Mouse (Mus musculus) CH12.LX (cell line): ENCODE results near the gene Ube2q1. TPM values are rescaled to one million over a fixed set of nuclear protein-coding genes. Genes with fewer than 3 reads are reported as not detected.

Experiments used
- DNase-seq: peaks from one replicate; pipeline ENCODE4 v3.0.0-alpha.2; 2013; ENCODE audit errors: extremely low read depth
- H3K27ac ChIP-seq: 2 replicates; pipeline ENCODE4 v1.5.1; 2012; ENCODE audit warnings: low read depth, mild to moderate bottlenecking, control low read depth, moderate library complexity; ENCODE audit not compliant: insufficient read depth
- H3K27me3 ChIP-seq: replicated peaks from 2 replicates; pipeline ENCODE3; 2012; ENCODE audit warnings: inconsistent platforms
- H3K36me3 ChIP-seq, 2 experiments: replicated peaks in 1 of 2; 2 replicates each; pipeline versions ENCODE3 to v1.6.1; 2012; ENCODE audit warnings: inconsistent platforms in 1 of 2, low read length in 1 of 2, mild to moderate bottlenecking in 1 of 2, mixed read lengths in 1 of 2, moderate library complexity in 1 of 2; ENCODE audit not compliant: control insufficient read depth in 1 of 2, insufficient read depth in 1 of 2
- H3K4me1 ChIP-seq, 2 experiments: 2 replicates each; pipeline ENCODE4 v1.6.1; 2012; ENCODE audit warnings: inconsistent platforms in 1 of 2, moderate library complexity in 1 of 2; ENCODE audit not compliant: insufficient read depth in 2 of 2, control insufficient read depth in 1 of 2
- H3K4me2 ChIP-seq: 2 replicates; pipeline ENCODE4 v1.6.1; 2012; ENCODE audit warnings: low read depth, mild to moderate bottlenecking, control low read depth; ENCODE audit not compliant: poor library complexity, insufficient read depth, severe bottlenecking
- H3K4me3 ChIP-seq, 3 experiments: fragments of 150-350 bp in 1 of 3; sonication (generic) in 1 of 3; replicated peaks in 1 of 3; 2 replicates each; pipeline versions ENCODE3 to v1.5.1; 2011 to 2012; ENCODE audit warnings: low read depth in 2 of 3, low read length in 2 of 3, mild to moderate bottlenecking in 2 of 3, moderate library complexity in 2 of 3, control low read depth in 1 of 3, improper control_type of control experiment in 1 of 3, inconsistent platforms in 1 of 3, mixed read lengths in 1 of 3; ENCODE audit not compliant: poor library complexity in 1 of 3
- H3K79me2 ChIP-seq: replicated peaks from 2 replicates; pipeline ENCODE4 v1.6.1; 2012; ENCODE audit warnings: mild to moderate bottlenecking, moderate library complexity; ENCODE audit not compliant: control insufficient read depth, poor library complexity, insufficient read depth, severe bottlenecking; ENCODE audit errors: extremely low read depth
- H3K9ac ChIP-seq: 2 replicates; pipeline ENCODE4 v1.6.1; 2012; ENCODE audit warnings: low read depth, mild to moderate bottlenecking, control low read depth, moderate library complexity; ENCODE audit not compliant: insufficient read depth
- H3K9me3 ChIP-seq: replicated peaks from 2 replicates; pipeline ENCODE3; 2012; ENCODE audit warnings: low read length, inconsistent platforms, mixed read lengths
- CHD1 ChIP-seq: IDR thresholded peaks from 2 replicates; pipeline ENCODE4 v1.6.1; 2012; ENCODE audit warnings: low read depth, low read length, improper control_type of control experiment, inconsistent platforms
- CHD2 ChIP-seq: IDR thresholded peaks from 2 replicates; pipeline ENCODE4 v1.6.1; 2011; ENCODE audit warnings: low read length, improper control_type of control experiment
- CTCF ChIP-seq, 2 experiments: IDR thresholded peaks in 1 of 2; conservative IDR thresholded peaks in 1 of 2; 2 replicates each; pipeline ENCODE4 v1.5.1; 2011 to 2012; ENCODE audit warnings: low read depth in 2 of 2, low read length in 2 of 2, improper control_type of control experiment in 1 of 2, inconsistent platforms in 1 of 2, mild to moderate bottlenecking in 1 of 2, moderate library complexity in 1 of 2
- ELF1 ChIP-seq: IDR thresholded peaks from 2 replicates; pipeline ENCODE4 v1.6.1; 2014; ENCODE audit warnings: low read depth, mild to moderate bottlenecking, inconsistent platforms, low read length, improper control_type of control experiment
- GABPA ChIP-seq: IDR thresholded peaks from 2 replicates; pipeline ENCODE4 v1.6.1; 2012; ENCODE audit warnings: low read depth, low read length, improper control_type of control experiment, inconsistent platforms; ENCODE audit not compliant: insufficient replicate concordance
- HCFC1 ChIP-seq: IDR thresholded peaks from 2 replicates; pipeline ENCODE4 v1.6.1; 2012; ENCODE audit warnings: low read depth, mild to moderate bottlenecking, inconsistent platforms, low read length, improper control_type of control experiment
- KAT2A ChIP-seq: IDR thresholded peaks from 2 replicates; pipeline ENCODE4 v1.6.1; 2012; ENCODE audit warnings: low read length, improper control_type of control experiment, inconsistent platforms; ENCODE audit not compliant: insufficient replicate concordance
- MAFK ChIP-seq: IDR thresholded peaks from 2 replicates; pipeline ENCODE4 v1.6.1; 2011; ENCODE audit warnings: low read length, improper control_type of control experiment; ENCODE audit not compliant: insufficient replicate concordance
- MAX ChIP-seq: IDR thresholded peaks from 2 replicates; pipeline ENCODE4 v1.6.1; 2011; ENCODE audit warnings: low read length, improper control_type of control experiment
- MEF2A ChIP-seq: IDR thresholded peaks from 2 replicates; pipeline ENCODE4 v1.6.1; 2014; ENCODE audit warnings: low read depth, mild to moderate bottlenecking, inconsistent platforms, low read length, improper control_type of control experiment, borderline replicate concordance
- MYC ChIP-seq: IDR thresholded peaks from 2 replicates; pipeline ENCODE4 v1.6.1; 2011; ENCODE audit warnings: low read depth, mild to moderate bottlenecking, improper control_type of control experiment, low read length
- NELFE ChIP-seq: IDR thresholded peaks from 2 replicates; pipeline ENCODE4 v1.6.1; 2011; ENCODE audit warnings: low read depth, low read length, improper control_type of control experiment
- POLR2A ChIP-seq: IDR thresholded peaks from 2 replicates; pipeline ENCODE4 v1.6.1; 2011; ENCODE audit warnings: low read depth, mild to moderate bottlenecking, improper control_type of control experiment, low read length
- RCOR1 ChIP-seq: conservative IDR thresholded peaks from 2 replicates; pipeline ENCODE4 v1.6.1; 2012; ENCODE audit warnings: low read depth, mild to moderate bottlenecking, inconsistent platforms, low read length, improper control_type of control experiment
- SMC3 ChIP-seq: IDR thresholded peaks from 2 replicates; pipeline ENCODE4 v1.6.1; 2011; ENCODE audit warnings: low read depth, low read length, improper control_type of control experiment
- USF1 ChIP-seq: IDR thresholded peaks from 2 replicates; pipeline ENCODE4 v1.6.1; 2014; ENCODE audit warnings: low read depth, mild to moderate bottlenecking, inconsistent platforms, low read length, improper control_type of control experiment
- USF2 ChIP-seq: conservative IDR thresholded peaks from 2 replicates; pipeline ENCODE4 v1.6.1; 2011; ENCODE audit warnings: low read depth, low read length, improper control_type of control experiment
- ZKSCAN1 ChIP-seq: IDR thresholded peaks from 2 replicates; pipeline ENCODE4 v1.6.1; 2012; ENCODE audit warnings: low read depth, inconsistent platforms, low read length, improper control_type of control experiment, borderline replicate concordance
- ZMIZ1 ChIP-seq: IDR thresholded peaks from 2 replicates; pipeline ENCODE4 v1.6.1; 2012; ENCODE audit warnings: low read depth, mild to moderate bottlenecking, inconsistent platforms, low read length, improper control_type of control experiment
- ZNF384 ChIP-seq: IDR thresholded peaks from 2 replicates; pipeline ENCODE4 v1.6.1; 2012; ENCODE audit warnings: low read depth, low read length, improper control_type of control experiment, inconsistent platforms
- dilution Hi-C: fragments of 300-500 bp; cut with MboI; formaldehyde crosslinking; loops from 2 replicates; pipeline ENCODE4 v1.14.3; 2020; ENCODE audit warnings: low sequenced_read_pairs; ENCODE audit not compliant: extremely low pct_unique_long_range_greater_than_20kb, extremely low pct_ligation_motif_present
- in situ Hi-C: fragments of 300-500 bp; cut with MboI; formaldehyde crosslinking; loops from 3 replicates; pipeline ENCODE4 v1.14.3; 2019; ENCODE audit warnings: low sequenced_read_pairs, low pct_ligation_motif_present, low pct_unique_long_range_greater_than_20kb, mixed read lengths
- polyA plus RNA-seq: library from polyadenylated mRNA; unstranded; fragments of >175 nt; gene quantifications from 2 replicates; pipeline ENCODE4 v1.2.1, GENCODE M21; 2012; ENCODE audit warnings: low read depth; ENCODE audit not compliant: insufficient read length
- total RNA-seq, 2 experiments: library from RNA; depleted of rRNA; stranded (reverse); fragments of 300-350 nt in 1 of 2; fragments of >200 nt in 1 of 2; gene quantifications; 2 replicates each; pipeline ENCODE4 v1.2.3; 2012 to 2014

Ube2q1 gene
- total and polyA plus RNA-seq, 3 experiments, result 35.4 to 88.8 (median 59.4) TPM

DNA sequence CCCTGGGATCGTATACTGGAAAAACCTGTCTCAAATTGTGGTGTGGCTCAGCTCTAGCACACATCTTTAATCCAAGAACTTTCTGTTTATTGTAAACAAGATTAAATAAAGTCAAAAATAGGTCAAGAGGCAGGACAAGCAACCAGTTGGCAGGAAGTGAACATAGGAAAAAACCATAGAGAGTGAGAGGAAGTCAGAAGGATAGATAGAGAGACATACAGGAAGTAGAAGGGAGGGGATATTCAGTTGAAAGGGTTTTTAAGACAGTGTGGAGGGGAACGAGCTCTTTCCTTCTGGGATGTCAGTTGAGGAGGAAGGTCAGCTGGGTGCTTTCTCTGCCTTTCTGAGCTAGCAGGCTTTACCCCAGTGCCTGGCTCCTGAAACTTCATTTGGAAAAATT, 50.2 kb downstream of the Ube2q1 start:
- Histone ChIP-seq H3K4me2 (peak overlapping the region; percentile 37; the same call in 1 of the 2 replicates), H3K36me3 (no peaks in the 10 kb centered on the region), H3K4me3 (no peak overlapping the region), H3K27ac (no peak overlapping the region), H3K9ac (no peak overlapping the region), H3K79me2 (no peaks in the 10 kb centered on the region), H3K9me3 (peaks cover 2% of the 10 kb centered on the region), H3K27me3 (no peaks in the 10 kb centered on the region), H3K4me1 (peaks cover 0 to 10% of the 10 kb centered on the region in 2 experiments; a peak in 3 of 4 replicates)
- TF ChIP-seq HCFC1, result peak; percentile 68
- TF ChIP-seq POLR2A, result 0 out of 2 replicates have a peak, but pooled peaks have one; percentile 29
- no peak for TF ChIP-seq RCOR1
- DNase-seq, result no peak
- in situ Hi-C loops, result no loop called here
- dilution Hi-C loops, result no loop called here

DNA sequence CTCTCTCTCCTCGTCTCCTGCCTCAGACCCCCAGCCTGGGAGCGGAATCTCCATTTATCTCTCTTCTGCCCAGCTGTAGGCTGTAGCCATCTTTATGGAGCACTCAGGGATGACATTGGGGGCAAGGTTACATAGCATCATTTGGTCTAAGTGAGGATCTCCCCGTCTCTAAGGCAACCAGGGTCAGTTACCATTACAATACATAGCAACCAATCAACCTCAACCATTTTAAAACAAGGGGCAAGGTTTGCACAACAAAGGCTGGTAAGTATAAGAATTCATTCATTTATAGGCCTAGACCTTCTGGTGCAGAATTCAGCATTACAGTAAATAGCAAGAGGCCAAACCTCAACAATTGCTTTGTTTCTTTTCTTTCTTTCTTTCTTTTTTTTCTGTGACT, 52.9 kb downstream of the Ube2q1 start:
- no peak for TF ChIP-seq ELF1
- no peak for TF ChIP-seq MAFK
- no peak for TF ChIP-seq NELFE
- no peak for TF ChIP-seq MEF2A
- no peak for TF ChIP-seq RCOR1
- TF ChIP-seq MAX, result no peak
- no peak for TF ChIP-seq KAT2A
- TF ChIP-seq CHD2, result no peak
- TF ChIP-seq ZNF384, result no peak
- TF ChIP-seq MYC, result no peak
- no peak for TF ChIP-seq USF1
- TF ChIP-seq SMC3, result no peak
- no peak for TF ChIP-seq HCFC1
- TF ChIP-seq GABPA, result no peak
- no peak for TF ChIP-seq CHD1
- TF ChIP-seq CTCF (conservative IDR thresholded peaks at IDR 0.05 in 1 of 2, IDR thresholded peaks at IDR 0.05 in 1 of 2; ENCODE audit: low read depth in 2 of 2, low read length in 2 of 2), result no peak
- TF ChIP-seq ZKSCAN1, result no peak
- no peak for TF ChIP-seq ZMIZ1
- TF ChIP-seq USF2, result no peak
- H3K4me2 ChIP-seq, result no peak overlapping the region
- dilution Hi-C loops (no loop called here), in situ Hi-C loops (no loop called here)
- no peaks in the 10 kb centered on the region for H3K27me3 ChIP-seq
- H3K9ac ChIP-seq, result no peak overlapping the region
- H3K4me3 ChIP-seq, result no peak overlapping the region
- no peak overlapping the region for H3K27ac ChIP-seq
- DNase-seq, result no peak
- peaks cover 8% of the 10 kb centered on the region for H3K9me3 ChIP-seq
- no peaks in the 10 kb centered on the region for H3K79me2 ChIP-seq
- peaks cover 0 to 10% of the 10 kb centered on the region in 2 experiments; a peak in 3 of 4 replicates for H3K4me1 ChIP-seq
- no peaks in the 10 kb centered on the region for H3K36me3 ChIP-seq
